Mouse (Mus musculus) heart, embryonic 15.5 days (tissue): ENCODE data around the gene Nme8. TPM values are rescaled to one million over a fixed set of nuclear protein-coding genes. Genes with fewer than 3 reads are reported as not detected.
A peak's percentile ranks its signal among the peaks of the same experiment; 100 is the strongest.

Experiments
- ATAC-seq: fragments of 200-750 bp; cut with Nextera tagmentation; replicated peaks from 2 replicates; pipeline ENCODE4 v1.8.0; 2017; ENCODE audit warnings: low read depth, moderate TSS enrichment; ENCODE audit not compliant: insufficient number of reproducible peaks, insufficient read depth, low FRiP score
- H3K27ac ChIP-seq: fragments of 300-500 bp; sonication (generic); 2 replicates; pipeline ENCODE4 v1.5.1; 2015; ENCODE audit warnings: mild to moderate bottlenecking, inconsistent platforms
- H3K27me3 ChIP-seq: fragments of 300-500 bp; sonication (generic); 2 replicates; pipeline ENCODE4 v1.6.1; 2015; ENCODE audit warnings: inconsistent platforms
- H3K36me3 ChIP-seq: fragments of 300-500 bp; sonication (generic); 2 replicates; pipeline ENCODE4 v1.6.1; 2015; ENCODE audit warnings: mild to moderate bottlenecking, inconsistent platforms
- H3K4me1 ChIP-seq: fragments of 300-500 bp; sonication (generic); replicated peaks from 2 replicates; pipeline ENCODE4 v1.6.1; 2015; ENCODE audit warnings: inconsistent platforms
- H3K4me2 ChIP-seq: fragments of 300-500 bp; sonication (generic); 2 replicates; pipeline ENCODE4 v1.6.1; 2015; ENCODE audit warnings: inconsistent platforms, mild to moderate bottlenecking, moderate library complexity
- H3K4me3 ChIP-seq: fragments of 300-500 bp; sonication (generic); 2 replicates; pipeline ENCODE4 v1.5.1; 2015; ENCODE audit warnings: mild to moderate bottlenecking, inconsistent platforms
- H3K9ac ChIP-seq: fragments of 300-500 bp; sonication (generic); 2 replicates; pipeline ENCODE4 v1.6.1; 2015; ENCODE audit warnings: mild to moderate bottlenecking, inconsistent platforms
- H3K9me3 ChIP-seq: fragments of 300-500 bp; sonication (generic); replicated peaks from 2 replicates; pipeline ENCODE4 v1.6.1; 2016; ENCODE audit warnings: inconsistent platforms
- WGBS: fragments of 180-500 bp; shearing (Covaris S2); methylation state at CpG from one replicate; pipeline ENCODE4 v1.1.7; 2015; ENCODE audit warnings: mixed read lengths; 5-methylcytosine and 5-hydroxymethylcytosine counted together
- polyA plus RNA-seq: library from polyadenylated mRNA; unstranded; fragments of >200 nt; fragmentation: Nextera tagmentation; extraction: Ambion mirVana; gene quantifications from 2 replicates; pipeline ENCODE4 v1.2.1, GENCODE M21; 2015

Nme8 gene
- polyA plus RNA-seq, 1 experiment from 2014 or later, result 1.2 TPM

DNA sequence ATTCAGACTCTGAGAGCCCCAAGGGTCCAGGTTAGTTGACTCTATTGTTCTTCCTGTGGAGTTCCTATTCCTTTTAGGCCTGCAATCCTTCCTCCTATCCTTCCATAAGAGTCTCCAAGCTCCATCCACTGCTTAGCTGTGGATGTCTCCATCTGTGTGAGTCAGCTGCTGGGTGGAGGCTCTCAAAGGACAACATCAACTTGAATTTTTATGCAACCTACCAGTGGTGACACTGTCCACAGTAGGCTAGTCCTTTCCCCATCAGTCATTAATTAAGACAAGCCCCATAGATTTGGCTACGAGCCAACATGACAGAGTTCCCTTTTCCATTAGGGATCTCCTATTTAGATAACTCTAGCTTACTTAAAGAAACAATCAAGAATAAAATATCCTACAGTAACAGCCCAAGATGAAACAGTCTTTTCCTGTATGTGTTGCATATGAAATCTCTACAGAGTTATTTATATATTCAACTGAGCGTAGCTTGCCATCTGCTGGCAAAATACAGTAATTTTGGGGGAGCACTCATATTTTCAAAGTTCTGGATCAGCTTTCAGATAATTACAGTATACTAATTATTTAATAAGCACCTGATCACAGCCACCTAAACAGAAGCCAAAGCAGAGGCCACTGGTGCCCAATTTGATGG, 57.3 kb downstream of the Nme8 start:
- no peak overlapping the region for H3K4me3 ChIP-seq
- H3K4me2 ChIP-seq, result no peak overlapping the region
- no peak for ATAC-seq
- H3K27ac ChIP-seq, result no peak overlapping the region
- H3K9ac ChIP-seq, result no peak overlapping the region
- H3K36me3 ChIP-seq, result no peaks in the 10 kb centered on the region
- H3K27me3 ChIP-seq, result no peaks in the 10 kb centered on the region
- WGBS, result 69% methylated on average over 2 of the region's 2 CpGs
- no peaks in the 10 kb centered on the region for H3K9me3 ChIP-seq
- H3K4me1 ChIP-seq, result no peaks in the 10 kb centered on the region

DNA sequence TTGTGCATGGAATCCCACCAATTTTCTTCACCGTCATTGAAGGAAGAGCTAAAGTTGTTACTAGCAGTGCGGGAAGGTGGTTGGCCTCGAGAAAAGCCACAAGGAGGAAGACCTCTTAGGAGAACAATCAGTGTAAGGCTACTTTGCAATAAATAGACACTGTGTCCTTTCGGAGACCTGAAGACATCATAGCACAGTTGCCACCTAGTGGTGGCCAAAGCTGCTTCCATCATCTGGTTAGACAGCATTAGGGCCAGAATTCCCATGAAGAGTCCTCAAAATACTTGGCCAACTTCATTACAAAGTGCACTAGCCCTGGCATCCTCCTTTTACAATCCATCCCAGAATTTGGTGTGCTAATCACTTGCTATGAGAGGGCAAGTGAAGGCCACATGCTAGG, 61.5 kb downstream of the Nme8 start:
- no peak overlapping the region for H3K9ac ChIP-seq
- no peak overlapping the region for H3K4me2 ChIP-seq
- no peaks in the 10 kb centered on the region for H3K9me3 ChIP-seq
- H3K27me3 ChIP-seq, result no peaks in the 10 kb centered on the region
- H3K4me3 ChIP-seq, result no peak overlapping the region
- H3K27ac ChIP-seq, result no peak overlapping the region
- no peaks in the 10 kb centered on the region for H3K4me1 ChIP-seq
- ATAC-seq, result no peak
- H3K36me3 ChIP-seq, result no peaks in the 10 kb centered on the region
- WGBS, result 56% methylated on average over 4 of the region's 4 CpGs

DNA sequence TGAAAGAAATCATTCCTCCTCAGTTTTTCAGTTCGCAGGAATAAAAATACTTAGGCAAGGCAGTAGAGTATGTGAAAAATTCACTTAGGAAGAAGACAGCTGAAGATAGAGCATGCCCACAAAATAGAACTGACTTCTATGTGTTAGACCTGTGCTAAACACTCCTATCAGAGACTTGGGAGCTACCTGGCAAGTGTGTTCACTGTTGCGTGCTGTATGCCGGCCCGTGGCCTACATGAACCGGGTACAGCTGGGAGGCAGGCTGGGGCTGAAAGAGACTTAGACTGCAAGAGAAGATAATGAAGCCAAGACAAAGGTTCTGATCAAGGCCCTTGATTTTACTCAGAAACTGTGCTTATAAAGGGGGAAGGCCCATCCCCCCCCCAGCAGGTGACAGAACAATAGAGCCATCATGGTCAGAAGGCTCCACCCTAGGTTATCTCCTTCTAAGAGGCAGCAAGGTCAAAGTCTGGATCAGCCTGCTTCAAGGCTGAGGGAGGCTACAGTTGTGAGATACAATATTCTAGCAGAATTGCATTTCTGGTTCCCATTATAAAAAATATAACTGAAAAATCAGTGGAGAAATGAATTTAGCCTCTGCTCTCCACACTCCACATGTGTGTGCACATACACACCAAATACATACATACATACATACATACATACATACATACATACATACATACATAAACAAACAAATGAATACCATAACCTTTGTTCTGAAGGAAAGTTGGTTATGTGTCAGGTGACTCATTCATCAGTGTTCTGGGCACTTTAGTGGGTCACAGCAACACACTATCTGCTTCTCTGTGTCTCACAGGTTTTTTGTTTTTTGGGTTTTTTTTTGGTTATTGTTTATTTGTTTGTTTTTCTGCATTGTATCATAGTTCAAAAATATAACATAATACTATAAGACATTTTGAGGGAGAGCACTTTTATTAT, 66.6 kb downstream of the Nme8 start:
- no peak for ATAC-seq
- Histone ChIP-seq H3K27ac (no peak overlapping the region), H3K9me3 (no peaks in the 10 kb centered on the region), H3K36me3 (no peaks in the 10 kb centered on the region), H3K4me3 (no peak overlapping the region), H3K9ac (no peak overlapping the region), H3K27me3 (no peaks in the 10 kb centered on the region), H3K4me1 (no peaks in the 10 kb centered on the region), H3K4me2 (no peak overlapping the region)
- 87% methylated on average over 5 of the region's 5 CpGs for WGBS

DNA sequence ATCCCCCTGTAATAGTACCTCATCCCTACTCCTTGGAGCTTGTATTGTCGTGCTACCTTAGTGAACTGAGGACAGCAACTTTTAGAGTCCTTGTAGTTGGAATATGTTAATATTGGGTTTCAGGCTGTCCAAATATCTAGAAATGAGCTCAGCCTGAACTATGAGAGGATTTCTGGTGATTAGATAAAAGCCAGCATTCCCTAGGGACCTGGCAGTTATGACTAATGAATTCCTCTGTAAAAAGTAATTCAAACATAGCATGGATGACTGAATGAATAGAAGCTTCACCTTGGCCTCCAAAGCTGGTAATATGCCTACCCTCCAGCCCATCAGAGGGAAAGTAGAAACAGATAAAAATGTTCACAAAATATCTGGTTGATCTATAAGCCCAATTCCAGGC, 71.1 kb downstream of the Nme8 start:
- ATAC-seq, result no peak
- no peaks in the 10 kb centered on the region for H3K9me3 ChIP-seq
- H3K4me3 ChIP-seq, result no peak overlapping the region
- no peak overlapping the region for H3K9ac ChIP-seq
- peaks cover 16% of the 10 kb centered on the region for H3K27me3 ChIP-seq
- H3K36me3 ChIP-seq, result no peaks in the 10 kb centered on the region
- WGBS, result 72% methylated on average over 1 of the region's 1 CpGs
- H3K27ac ChIP-seq, result no peak overlapping the region
- peaks cover 9% of the 10 kb centered on the region for H3K4me1 ChIP-seq
- no peak overlapping the region for H3K4me2 ChIP-seq

DNA sequence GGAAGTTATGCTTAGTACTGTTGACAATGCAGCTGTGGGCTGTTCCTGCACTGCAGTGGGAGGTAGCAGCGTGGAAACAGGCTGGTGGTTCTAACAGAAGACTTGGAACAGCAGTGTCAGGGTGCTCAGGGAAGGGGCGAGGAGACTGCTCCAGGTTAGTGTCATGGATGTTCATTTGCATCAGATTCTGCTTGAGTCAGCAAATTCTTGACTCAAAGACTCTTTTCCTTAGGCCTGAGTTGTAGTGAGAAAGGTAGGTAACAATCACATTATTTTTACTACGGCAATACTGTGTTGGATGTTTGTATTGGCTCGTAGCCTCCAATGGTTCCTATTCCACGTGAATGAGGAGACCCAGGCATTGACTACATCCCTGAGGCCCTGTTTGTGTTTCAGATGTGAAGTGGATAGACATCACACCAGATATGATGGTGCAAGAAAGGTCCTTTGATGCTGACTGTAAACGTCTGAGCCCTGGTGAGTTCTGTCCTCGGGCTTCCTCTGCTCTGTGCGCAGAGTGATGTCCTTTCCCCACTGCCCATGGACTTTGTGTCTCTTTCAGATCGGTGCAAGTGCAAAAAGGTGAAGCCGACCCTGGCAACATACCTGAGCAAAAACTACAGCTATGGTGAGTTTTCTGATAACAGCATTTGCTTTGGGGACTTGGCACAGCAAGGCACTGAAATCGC, 72.8 kb downstream of the Nme8 start:
- Histone ChIP-seq H3K9me3 (no peaks in the 10 kb centered on the region), H3K36me3 (no peaks in the 10 kb centered on the region), H3K4me1 (peaks cover 9% of the 10 kb centered on the region), H3K4me3 (no peak overlapping the region), H3K27me3 (peaks cover 16% of the 10 kb centered on the region), H3K27ac (no peak overlapping the region), H3K4me2 (no peak overlapping the region), H3K9ac (no peak overlapping the region)
- WGBS, result 82% methylated on average over 11 of the region's 11 CpGs
- no peak for ATAC-seq

DNA sequence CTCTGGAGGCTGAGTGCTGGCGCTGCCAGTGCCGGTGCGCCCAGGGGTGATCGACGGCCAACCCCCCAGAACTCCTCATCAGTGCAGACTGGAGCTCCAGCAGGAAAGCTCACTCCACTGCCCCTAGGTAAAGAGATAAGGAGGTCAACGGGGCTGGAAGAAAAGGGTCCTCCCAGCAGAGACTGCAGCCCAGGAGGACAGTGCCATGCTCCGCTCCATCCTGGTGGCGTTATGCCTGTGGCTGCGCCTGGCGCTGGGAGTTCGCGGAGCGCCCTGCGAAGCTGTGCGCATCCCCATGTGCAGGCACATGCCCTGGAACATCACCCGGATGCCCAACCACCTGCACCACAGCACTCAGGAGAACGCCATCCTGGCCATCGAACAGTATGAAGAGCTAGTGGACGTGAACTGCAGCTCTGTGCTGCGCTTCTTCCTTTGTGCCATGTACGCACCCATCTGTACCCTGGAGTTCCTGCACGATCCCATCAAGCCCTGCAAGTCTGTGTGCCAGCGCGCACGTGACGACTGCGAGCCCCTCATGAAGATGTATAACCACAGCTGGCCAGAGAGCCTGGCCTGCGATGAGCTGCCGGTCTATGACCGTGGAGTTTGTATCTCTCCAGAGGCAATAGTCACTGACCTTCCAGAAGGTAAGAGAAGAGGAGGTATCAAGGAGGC, 74.2 kb downstream of the Nme8 start:
- Histone ChIP-seq H3K27ac (no peak overlapping the region), H3K9ac (peak overlapping the region; percentile 39), H3K4me3 (peak overlapping the region; percentile 51), H3K4me1 (peaks cover 15% of the 10 kb centered on the region), H3K36me3 (no peaks in the 10 kb centered on the region), H3K27me3 (peaks cover 16% of the 10 kb centered on the region), H3K4me2 (peak overlapping the region; percentile 91), H3K9me3 (no peaks in the 10 kb centered on the region)
- 19% methylated on average over 30 of the region's 30 CpGs for WGBS
- ATAC-seq, result peak; percentile 33; the same call in 1 of the 2 replicates

DNA sequence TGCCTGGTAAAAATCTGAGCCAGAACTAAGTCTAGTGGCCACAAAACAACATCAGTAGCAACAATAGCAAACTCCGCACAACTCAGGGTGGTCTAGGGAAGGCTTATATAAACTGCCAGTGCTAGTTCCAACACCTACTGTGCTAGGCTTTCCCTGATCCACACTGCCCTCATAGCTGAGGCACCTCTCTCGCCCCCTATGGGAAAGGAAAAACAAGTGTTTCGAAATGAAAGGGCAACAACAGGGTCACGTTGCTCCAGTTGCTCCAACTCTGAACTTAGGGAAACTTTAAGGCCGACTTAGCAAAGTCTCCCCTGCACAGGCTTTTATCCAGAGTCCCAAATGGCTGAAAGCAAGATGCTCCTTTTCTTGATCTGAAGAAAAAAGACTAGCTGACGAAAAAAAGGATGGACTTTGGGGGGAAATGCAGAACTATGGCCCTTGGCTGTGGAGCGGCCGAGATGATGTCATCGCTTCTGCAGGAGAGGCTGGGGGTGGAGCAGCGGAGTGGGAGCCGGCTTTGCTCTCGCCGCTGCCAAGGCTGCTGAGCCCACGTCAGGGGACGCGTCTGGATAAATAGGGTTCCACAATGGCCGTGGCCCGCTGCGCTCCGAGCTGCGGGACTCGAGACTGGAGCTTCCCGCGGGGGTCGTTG, 74.9 kb downstream of the Nme8 start, which contains the start of gene Sfrp4:
Gene Sfrp4 (plus strand): TSS at position 532 of the 655 bp plus-strand sequence.
- no peaks in the 10 kb centered on the region for H3K9me3 ChIP-seq
- H3K4me3 ChIP-seq, result peak within 1 kb of the TSS; percentile 51
- no peaks in the 10 kb centered on the region for H3K36me3 ChIP-seq
- H3K4me1 ChIP-seq, result peaks cover 15% of the 10 kb centered on the region
- peak within 1 kb of the TSS; percentile 39 for H3K9ac ChIP-seq
- ATAC-seq, result peak; percentile 56; the same call in 1 of the 2 replicates
- peak within 1 kb of the TSS; percentile 91 for H3K4me2 ChIP-seq
- no peak within 1 kb of the TSS for H3K27ac ChIP-seq
- H3K27me3 ChIP-seq, result peaks cover 16% of the 10 kb centered on the region
- WGBS, result 4% methylated on average over 25 of the region's 25 CpGs

DNA sequence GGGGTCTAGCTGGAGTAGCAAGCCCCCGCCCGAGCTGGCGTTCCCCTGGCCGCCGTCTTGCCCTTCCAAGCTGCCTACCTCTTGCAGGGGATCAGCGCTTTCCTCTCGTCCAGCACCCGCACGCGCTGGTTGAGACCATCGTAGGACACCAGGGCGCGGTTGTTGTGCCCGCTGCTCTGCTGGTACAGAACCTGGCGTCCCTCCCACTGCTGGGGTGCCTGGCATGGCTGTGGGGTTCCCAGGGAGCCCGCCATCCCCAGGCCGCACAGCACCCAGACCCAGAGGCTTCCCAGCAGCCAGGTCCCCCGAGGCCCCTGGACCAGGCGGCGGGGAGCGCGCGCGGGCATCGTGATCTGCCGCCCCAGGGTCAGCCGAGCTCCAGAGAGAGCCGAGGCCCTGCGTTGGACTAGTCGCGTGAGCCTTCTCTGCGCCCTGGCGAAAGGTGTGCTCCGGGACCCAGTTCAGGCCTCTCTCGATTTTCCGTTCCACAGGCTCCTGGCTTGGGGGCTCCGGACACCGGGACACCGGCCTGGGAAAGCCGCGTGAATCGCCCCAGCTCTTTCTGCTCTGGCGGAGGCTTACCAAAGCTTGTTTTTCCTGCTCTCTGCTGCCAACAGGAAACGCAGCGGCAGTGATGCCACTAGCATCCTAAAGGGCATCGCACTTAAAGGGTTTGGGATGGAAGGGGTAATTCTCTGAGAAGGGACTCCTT, 78.2 kb downstream of the Nme8 start, which contains the start of gene Epdr1:
Gene Epdr1 (minus strand): TSS at position 712 of the 712 bp plus-strand sequence.
- peaks cover 15% of the 10 kb centered on the region for H3K4me1 ChIP-seq
- peak within 1 kb of the TSS; percentile 82 for H3K27ac ChIP-seq
- H3K36me3 ChIP-seq, result no peaks in the 10 kb centered on the region
- under 1% methylated on average over 46 of the region's 46 CpGs for WGBS
- ATAC-seq, result peak; percentile 62
- H3K9ac ChIP-seq, result peak within 1 kb of the TSS; percentile 76
- H3K4me2 ChIP-seq, result peak within 1 kb of the TSS; percentile 96
- peak within 1 kb of the TSS; percentile 84 for H3K4me3 ChIP-seq
- H3K27me3 ChIP-seq, result peaks cover 13% of the 10 kb centered on the region
- H3K9me3 ChIP-seq, result no peaks in the 10 kb centered on the region

DNA sequence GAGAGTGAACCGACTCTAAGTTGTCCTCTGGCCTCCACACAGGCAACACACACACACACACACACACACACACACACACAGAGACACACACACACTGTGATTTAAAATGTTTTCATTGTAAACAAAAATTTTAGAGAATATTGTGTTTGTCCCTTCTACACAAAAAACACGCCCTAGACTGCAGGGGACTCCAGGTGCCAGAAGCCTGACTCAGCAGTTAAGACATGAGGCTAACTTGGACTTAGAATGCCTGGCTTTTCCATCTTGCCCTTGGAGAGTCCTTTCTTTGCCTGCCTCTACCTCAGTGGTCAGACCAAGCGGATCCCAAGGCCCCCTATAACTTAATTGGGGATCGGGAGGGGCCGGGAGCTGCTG, 78.8 kb downstream of the Nme8 start:
- H3K9me3 ChIP-seq, result no peaks in the 10 kb centered on the region
- peak overlapping the region; percentile 82 for H3K27ac ChIP-seq
- WGBS, result 8% methylated on average over 5 of the region's 5 CpGs
- H3K4me2 ChIP-seq, result peak overlapping the region; percentile 96
- H3K4me3 ChIP-seq, result peak overlapping the region; percentile 84
- ATAC-seq, result no peak
- H3K9ac ChIP-seq, result peak overlapping the region; percentile 76
- H3K27me3 ChIP-seq, result peaks cover 7% of the 10 kb centered on the region
- no peaks in the 10 kb centered on the region for H3K36me3 ChIP-seq
- peaks cover 15% of the 10 kb centered on the region for H3K4me1 ChIP-seq

DNA sequence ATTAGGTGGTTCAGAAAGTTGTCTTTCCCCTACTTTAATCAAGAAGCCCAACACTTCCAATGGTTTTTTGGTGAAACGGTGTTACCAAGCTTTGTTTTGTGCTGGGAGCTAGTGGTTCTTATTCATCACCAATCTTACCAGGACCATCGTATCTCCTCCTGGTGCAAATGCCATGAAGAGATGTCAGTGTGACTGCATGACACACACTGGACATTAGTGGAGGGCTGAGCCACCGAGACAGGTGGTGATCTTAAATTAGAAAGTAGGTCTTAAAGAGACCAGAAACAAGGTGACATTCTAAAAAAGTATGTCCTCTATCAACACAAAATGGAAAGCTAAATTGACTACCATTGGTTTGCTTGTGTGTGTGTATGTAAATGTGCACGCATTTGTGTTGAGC, 79.5 kb downstream of the Nme8 start:
- no peak overlapping the region for H3K27ac ChIP-seq
- no peak for ATAC-seq
- H3K4me1 ChIP-seq, result peaks cover 9% of the 10 kb centered on the region
- no peak overlapping the region for H3K9ac ChIP-seq
- H3K4me3 ChIP-seq, result no peak overlapping the region
- no peaks in the 10 kb centered on the region for H3K36me3 ChIP-seq
- H3K27me3 ChIP-seq, result no peaks in the 10 kb centered on the region
- H3K9me3 ChIP-seq, result no peaks in the 10 kb centered on the region
- WGBS, result 85% methylated on average over 4 of the region's 4 CpGs
- H3K4me2 ChIP-seq, result peak overlapping the region; percentile 96
